Mouse (Mus musculus) cerebral cortex, adult 2 months (tissue): ENCODE results near the gene Retreg2.

Experiments
- WGBS: fragments of 180-500 bp; shearing (Covaris S2); methylation state at CpG from one replicate; pipeline ENCODE4 v1.1.7; 2018; 5-methylcytosine and 5-hydroxymethylcytosine counted together

The Retreg2 gene

GRCm38 (mm10) chr1:75142301-75143261 lies at the start of gene Retreg2, which contains the start of gene Cnppd1:
TSS of gene Retreg2 (plus strand) at chr1:75142778.
TSS of gene Cnppd1 (minus strand) at chr1:75142711.
- WGBS: under 1% methylated on average over 91 of the region's 91 CpGs

- WGBS: 83% methylated on average over 3 of the region's 3 CpGs
Observed at GRCm38 (mm10) chr1:75122211-75122610, 20.4 kb upstream of the Retreg2 start.

GRCm38 (mm10) chr1:75124346-75125321 lies 17.9 kb upstream of the Retreg2 start, which contains the start of gene Nhej1:
TSS of gene Nhej1 (minus strand) at chr1:75125200.
- WGBS: 1% methylated on average over 56 of the region's 56 CpGs

- 40% methylated on average over 5 of the region's 5 CpGs for WGBS
Observed at GRCm38 (mm10) chr1:75125418-75125817, 17.2 kb upstream of the Retreg2 start.

- WGBS: 40% methylated on average over 3 of the region's 3 CpGs
Observed at GRCm38 (mm10) chr1:75128641-75129040, 13.9 kb upstream of the Retreg2 start.

- 58% methylated on average over 12 of the region's 12 CpGs for WGBS
Observed at GRCm38 (mm10) chr1:75133421-75134207, 9.0 kb upstream of the Retreg2 start, which contains the start of gene Slc23a3. TSS of gene Slc23a3 (minus strand) at chr1:75133890.

- 89% methylated on average over 6 of the region's 6 CpGs for WGBS
Observed at GRCm38 (mm10) chr1:75136293-75136692, 6.3 kb upstream of the Retreg2 start.

GRCm38 (mm10) chr1:75136730-75137129 lies 5.8 kb upstream of the Retreg2 start:
- 85% methylated on average over 3 of the region's 3 CpGs for whole genome bisulfite sequencing

GRCm38 (mm10) chr1:75138448-75138847 lies 4.1 kb upstream of the Retreg2 start:
- WGBS: 88% methylated on average over 2 of the region's 2 CpGs

GRCm38 (mm10) chr1:75140601-75141190 lies 1.9 kb upstream of the Retreg2 start:
- WGBS: 40% methylated on average over 4 of the region's 4 CpGs

GRCm38 (mm10) chr1:75141486-75142190 lies 940 bp upstream of the Retreg2 start:
- WGBS: under 1% methylated on average over 53 of the region's 53 CpGs

GRCm38 (mm10) chr1:75145589-75145988 lies 3.0 kb downstream of the Retreg2 start:
- WGBS: 100% methylated on average over 3 of the region's 3 CpGs

- WGBS: 83% methylated on average over 7 of the region's 7 CpGs
Observed at GRCm38 (mm10) chr1:75147411-75148135, 5.0 kb downstream of the Retreg2 start.

- 89% methylated on average over 4 of the region's 4 CpGs for WGBS
Observed at GRCm38 (mm10) chr1:75148727-75149126, 6.1 kb downstream of the Retreg2 start.

- WGBS: 50% methylated on average over 3 of the region's 3 CpGs
Observed at GRCm38 (mm10) chr1:75155837-75156236, 13.3 kb downstream of the Retreg2 start.

- 78% methylated on average over 5 of the region's 5 CpGs for WGBS
Observed at GRCm38 (mm10) chr1:75159540-75160255, 17.1 kb downstream of the Retreg2 start.

- 88% methylated on average over 4 of the region's 4 CpGs for WGBS
Observed at GRCm38 (mm10) chr1:75160256-75160617, 17.7 kb downstream of the Retreg2 start.

- 7% methylated on average over 7 of the region's 7 CpGs for WGBS
Observed at GRCm38 (mm10) chr1:75168093-75168471, 25.5 kb downstream of the Retreg2 start.
